Mouse (Mus musculus) MEL (cell line): ENCODE data around the gene Chrm3. TPM values are rescaled to one million over a fixed set of nuclear protein-coding genes. Genes with fewer than 3 reads are reported as not detected.

Source experiments
- DNase-seq: peaks from one replicate; pipeline ENCODE4 v3.0.0; 2011; ENCODE audit warnings: low read depth, low spot score
- H3K27ac ChIP-seq: 2 replicates; pipeline ENCODE4 v1.5.1; 2012; ENCODE audit warnings: low read depth, mild to moderate bottlenecking, control low read depth, low read length, moderate library complexity; ENCODE audit not compliant: control insufficient read depth
- H3K27me3 ChIP-seq, 2 experiments: fragments of 150-350 bp in 1 of 2; sonication (generic) in 1 of 2; 2 replicates each; pipeline ENCODE4 v1.6.1; 2012; ENCODE audit warnings: low read length in 2 of 2, mild to moderate bottlenecking in 2 of 2, improper control_type of control experiment in 1 of 2, moderate library complexity in 1 of 2; ENCODE audit not compliant: insufficient read depth in 2 of 2, control insufficient read depth in 1 of 2
- H3K36me3 ChIP-seq, 2 experiments: 2 replicates each; pipeline ENCODE4 v1.6.1; 2012 to 2014; ENCODE audit warnings: low read length in 2 of 2, improper control_type of control experiment in 1 of 2, inconsistent platforms in 1 of 2, mild to moderate bottlenecking in 1 of 2; ENCODE audit not compliant: insufficient read depth in 2 of 2, control insufficient read depth in 1 of 2
- H3K4me1 ChIP-seq, 2 experiments: fragments of 150-350 bp in 1 of 2; sonication (generic) in 1 of 2; 2 replicates each; pipeline ENCODE4 v1.6.1; 2012; ENCODE audit warnings: low read length in 2 of 2, improper control_type of control experiment in 1 of 2, mild to moderate bottlenecking in 1 of 2; ENCODE audit not compliant: insufficient read depth in 2 of 2, control insufficient read depth in 1 of 2
- H3K4me3 ChIP-seq, 2 experiments: fragments of 150-350 bp in 1 of 2; sonication (generic) in 1 of 2; 2 replicates each; pipeline ENCODE4 v1.5.1; 2012; ENCODE audit warnings: low read depth in 2 of 2, low read length in 2 of 2, mild to moderate bottlenecking in 2 of 2, moderate library complexity in 2 of 2, control low read depth in 1 of 2, improper control_type of control experiment in 1 of 2; ENCODE audit not compliant: control insufficient read depth in 1 of 2, insufficient read depth in 1 of 2
- H3K79me2 ChIP-seq: 2 replicates; pipeline ENCODE4 v1.6.1; 2012; ENCODE audit warnings: mild to moderate bottlenecking, low read length, moderate library complexity; ENCODE audit not compliant: control insufficient read depth, poor library complexity, insufficient read depth
- H3K9ac ChIP-seq: 2 replicates; pipeline ENCODE4 v1.6.1; 2012; ENCODE audit warnings: low read depth, mild to moderate bottlenecking, control low read depth, low read length, moderate library complexity; ENCODE audit not compliant: control insufficient read depth, poor library complexity, severe bottlenecking
- H3K9me3 ChIP-seq: fragments of 150-350 bp; sonication (generic); replicated peaks from 2 replicates; pipeline ENCODE4 v1.6.1; 2012; ENCODE audit warnings: mild to moderate bottlenecking, low read length, improper control_type of control experiment, moderate library complexity; ENCODE audit not compliant: insufficient read depth
- GABPA ChIP-seq: IDR thresholded peaks from 2 replicates; pipeline ENCODE4 v1.6.1; 2012; ENCODE audit warnings: low read depth, mild to moderate bottlenecking, inconsistent platforms, low read length, improper control_type of control experiment, moderate library complexity
- HCFC1 ChIP-seq: IDR thresholded peaks from 2 replicates; pipeline ENCODE4 v1.6.1; 2012; ENCODE audit warnings: low read depth, mild to moderate bottlenecking, inconsistent platforms, low read length, improper control_type of control experiment, moderate library complexity
- JUND ChIP-seq: IDR thresholded peaks from 2 replicates; pipeline ENCODE4 v1.6.1; 2011; ENCODE audit warnings: low read depth, mild to moderate bottlenecking, improper control_type of control experiment, low read length
- MAFK ChIP-seq: IDR thresholded peaks from 2 replicates; pipeline ENCODE4 v1.6.1; 2011; ENCODE audit warnings: low read depth, mild to moderate bottlenecking, low read length, improper control_type of control experiment, borderline replicate concordance
- MAZ ChIP-seq: IDR thresholded peaks from 2 replicates; pipeline ENCODE4 v1.6.1; 2012; ENCODE audit warnings: low read depth, mild to moderate bottlenecking, inconsistent platforms, low read length, improper control_type of control experiment
- MYC ChIP-seq: IDR thresholded peaks from 2 replicates; pipeline ENCODE4 v1.6.1; 2011; ENCODE audit warnings: low read depth, mild to moderate bottlenecking, low read length, improper control_type of control experiment, moderate library complexity
- NRF1 ChIP-seq: IDR thresholded peaks from 2 replicates; pipeline ENCODE4 v1.6.1; 2014; ENCODE audit warnings: low read depth, mild to moderate bottlenecking, inconsistent platforms, low read length, improper control_type of control experiment, moderate library complexity; ENCODE audit not compliant: poor library complexity, insufficient read depth, severe bottlenecking
- POLR2A ChIP-seq, 2 experiments: IDR thresholded peaks; 2 replicates each; pipeline ENCODE4 v1.6.1; 2011 to 2012; ENCODE audit warnings: low read length in 2 of 2, mild to moderate bottlenecking in 2 of 2, control low read depth in 1 of 2, improper control_type of control experiment in 1 of 2, low read depth in 1 of 2, moderate library complexity in 1 of 2; ENCODE audit not compliant: control insufficient read depth in 1 of 2, insufficient read depth in 1 of 2, poor library complexity in 1 of 2
- RAD21 ChIP-seq: IDR thresholded peaks from 2 replicates; pipeline ENCODE4 v1.6.1; 2011; ENCODE audit warnings: mild to moderate bottlenecking, low read depth, low read length, improper control_type of control experiment
- SIN3A ChIP-seq: IDR thresholded peaks from 2 replicates; pipeline ENCODE4 v1.6.1; 2012; ENCODE audit warnings: low read length, improper control_type of control experiment, inconsistent platforms
- TBP ChIP-seq: IDR thresholded peaks from 2 replicates; pipeline ENCODE4 v1.8.0; 2011; ENCODE audit warnings: low read depth, low read length, improper control_type of control experiment
- TCF12 ChIP-seq: IDR thresholded peaks from 2 replicates; pipeline ENCODE4 v1.6.1; 2014; ENCODE audit warnings: low read depth, mild to moderate bottlenecking, inconsistent platforms, low read length, improper control_type of control experiment, moderate library complexity
- ZC3H11A ChIP-seq: IDR thresholded peaks from 2 replicates; pipeline ENCODE4 v1.6.1; 2012; ENCODE audit warnings: low read depth, mild to moderate bottlenecking, inconsistent platforms, low read length, improper control_type of control experiment
- ZKSCAN1 ChIP-seq: IDR thresholded peaks from 2 replicates; pipeline ENCODE4 v1.6.1; 2012; ENCODE audit warnings: low read depth, mild to moderate bottlenecking, inconsistent platforms, low read length, improper control_type of control experiment, moderate library complexity
- ZNF384 ChIP-seq: IDR thresholded peaks from 2 replicates; pipeline ENCODE4 v1.6.1; 2012; ENCODE audit warnings: low read depth, mild to moderate bottlenecking, inconsistent platforms, low read length, improper control_type of control experiment
- polyA plus RNA-seq, 2 experiments: library from polyadenylated mRNA; stranded (reverse) in 1 of 2; unstranded in 1 of 2; fragments of >175 nt in 1 of 2; fragments of >200 nt in 1 of 2; gene quantifications; 2 replicates each; pipeline versions ENCODE4 v1.2.1 to v1.2.4; 2012; ENCODE audit warnings: low replicate concordance in 2 of 2, low read depth in 1 of 2; ENCODE audit not compliant: insufficient read length in 2 of 2, insufficient read depth in 1 of 2, missing spikeins in 1 of 2
- total RNA-seq: library from RNA; depleted of rRNA; stranded (reverse); fragments of 300-350 nt; gene quantifications from 2 replicates; pipeline ENCODE4 v1.2.3, GENCODE M21; 2012

The Chrm3 gene
- total and polyA plus RNA-seq, 3 experiments, result not detected

- Histone ChIP-seq H3K9me3 (no peaks in the 10 kb centered on the region), H3K79me2 (no peaks in the 10 kb centered on the region), H3K4me1 (no peaks in the 10 kb centered on the region), H3K27ac (no peak overlapping the region), H3K36me3 (no peaks in the 10 kb centered on the region), H3K9ac (no peak overlapping the region), H3K4me3 (no peak overlapping the region), H3K27me3 (no peaks in the 10 kb centered on the region)
- no peak for DNase-seq
- TF ChIP-seq RAD21 (no peak), NRF1 (no peak), ZC3H11A (no peak), GABPA (no peak), POLR2A (IDR thresholded peaks at IDR 0.05; ENCODE audit: control insufficient read depth in 1 of 2, insufficient read depth in 1 of 2, low read depth in 1 of 2, low read length in 2 of 2, poor library complexity in 1 of 2) (no peak), MYC (no peak), TCF12 (no peak), MAFK (no peak), MAZ (no peak), ZKSCAN1 (no peak), JUND (no peak), ZNF384 (no peak)
Observed at GRCm38 (mm10) chr13:9878596-9879010, 482.0 kb downstream of the Chrm3 start.

- no peak overlapping the region for H3K4me3 ChIP-seq
- H3K4me1 ChIP-seq, result no peaks in the 10 kb centered on the region
- H3K79me2 ChIP-seq, result no peaks in the 10 kb centered on the region
- H3K9ac ChIP-seq, result no peak overlapping the region
- TF ChIP-seq JUND (no peak), MAFK (no peak), TBP (no peak)
- H3K36me3 ChIP-seq, result no peaks in the 10 kb centered on the region
- no peaks in the 10 kb centered on the region for H3K9me3 ChIP-seq
- H3K27ac ChIP-seq, result no peak overlapping the region
- no peaks in the 10 kb centered on the region for H3K27me3 ChIP-seq
- no peak for DNase-seq
Observed at GRCm38 (mm10) chr13:9873377-9873776, 487.3 kb downstream of the Chrm3 start.

- H3K4me1 ChIP-seq, result no peaks in the 10 kb centered on the region
- H3K4me3 ChIP-seq, result no peak overlapping the region
- H3K9me3 ChIP-seq, result no peaks in the 10 kb centered on the region
- H3K27me3 ChIP-seq, result no peaks in the 10 kb centered on the region
- no peaks in the 10 kb centered on the region for H3K79me2 ChIP-seq
- no peaks in the 10 kb centered on the region for H3K36me3 ChIP-seq
- no peak for DNase-seq
- no peak overlapping the region for H3K9ac ChIP-seq
- no peak for TF ChIP-seq SIN3A
- no peak for TF ChIP-seq HCFC1
- no peak overlapping the region for H3K27ac ChIP-seq
Observed at GRCm38 (mm10) chr13:9866161-9866560, 494.5 kb downstream of the Chrm3 start.
